Mouse (Mus musculus): Measurements from ENCODE around the gene Cnp.
"Not testable (repeated sequence)": the region's sequence is repeated elsewhere in the genome, so short reads cannot be mapped to it uniquely, and the experiment has no call there.

Cnp gene

GRCm38 (mm10) chr11:100588462-100588861 is 13.8 kb downstream of the Cnp start:
- DNase-seq (ENCODE audit: low read depth): no peak

DNA sequence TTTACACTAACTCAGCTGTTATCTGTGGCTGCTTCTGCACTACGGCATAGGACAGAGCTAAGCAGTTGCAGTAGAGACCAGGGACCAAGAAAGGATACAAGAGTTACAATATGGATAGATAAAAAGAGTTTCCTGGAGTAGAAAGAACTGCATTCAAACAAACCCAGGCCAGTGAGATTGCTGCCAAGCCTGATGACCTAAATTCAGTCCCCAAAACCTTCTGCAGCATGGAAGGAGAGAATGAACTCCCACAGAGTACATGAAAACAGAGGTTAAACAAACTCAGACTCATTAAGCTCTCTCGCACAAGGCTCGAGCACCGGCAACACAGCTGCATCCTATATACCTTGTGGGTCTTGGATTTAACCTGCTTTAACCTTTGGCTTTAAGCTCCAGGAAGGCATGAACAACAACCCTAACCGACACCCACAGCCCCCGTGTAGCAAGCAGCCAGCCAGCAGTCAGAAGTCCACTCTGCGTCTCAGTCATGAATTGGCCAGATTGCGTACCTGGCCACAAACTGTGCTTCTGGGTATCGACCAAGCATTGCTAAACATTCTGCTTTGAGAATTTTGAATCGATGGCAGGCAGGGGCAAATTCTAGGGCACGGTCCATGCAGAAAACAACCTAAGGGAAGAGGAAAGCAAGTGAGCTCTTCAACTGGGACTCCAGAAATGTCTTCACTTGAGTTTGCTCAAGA is 17.8 kb downstream of the Cnp start:
- no peak for DNase-seq (ENCODE audit: low read depth)

GRCm38 (mm10) chr11:100594608-100595007 is 19.9 kb downstream of the Cnp start:
- DNase-seq (ENCODE audit: low read depth): no peak

DNA sequence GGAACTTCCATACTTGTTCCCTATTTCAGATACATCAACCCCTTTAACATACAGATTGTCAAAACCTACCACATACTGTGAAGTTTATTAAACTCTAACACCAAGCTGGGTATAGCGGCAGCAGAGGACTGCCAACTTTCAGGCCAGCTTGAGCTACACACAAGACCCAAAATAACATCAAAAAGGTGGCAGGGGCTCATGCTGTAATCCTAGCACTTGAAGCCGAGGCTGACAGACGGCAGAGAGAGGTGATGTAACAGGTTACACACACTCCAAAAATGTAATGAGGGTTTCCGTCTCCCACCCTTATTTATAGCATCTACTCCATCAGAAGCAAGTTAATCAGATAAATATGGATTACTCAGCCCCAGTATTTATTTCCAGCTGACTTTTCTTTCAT is 20.8 kb downstream of the Cnp start:
- DNase-seq (ENCODE audit: low read depth): no peak

GRCm38 (mm10) chr11:100598074-100598473 is 23.4 kb downstream of the Cnp start:
- DNase-seq (ENCODE audit: low read depth): no peak

DNA sequence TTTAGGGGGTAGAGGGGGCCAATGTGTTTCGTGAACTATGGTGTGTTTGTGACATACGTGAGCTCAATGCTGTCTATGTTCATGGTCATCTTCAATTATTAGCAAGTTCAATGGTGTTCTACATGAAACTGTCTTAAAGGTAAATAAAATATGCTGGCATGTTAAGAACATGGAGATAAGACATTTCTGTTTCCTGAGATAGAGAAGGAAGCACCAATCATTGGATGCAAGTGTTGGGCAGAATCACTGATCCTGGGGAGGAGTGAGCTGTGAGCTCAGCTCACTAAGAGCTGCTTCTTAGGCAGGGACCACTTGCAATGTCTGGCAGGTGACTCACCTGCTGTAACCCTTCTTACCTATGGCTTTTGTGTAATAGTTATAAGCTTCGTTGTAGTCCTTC is 26.7 kb downstream of the Cnp start:
- no peak for DNase-seq (ENCODE audit: low read depth)

DNA sequence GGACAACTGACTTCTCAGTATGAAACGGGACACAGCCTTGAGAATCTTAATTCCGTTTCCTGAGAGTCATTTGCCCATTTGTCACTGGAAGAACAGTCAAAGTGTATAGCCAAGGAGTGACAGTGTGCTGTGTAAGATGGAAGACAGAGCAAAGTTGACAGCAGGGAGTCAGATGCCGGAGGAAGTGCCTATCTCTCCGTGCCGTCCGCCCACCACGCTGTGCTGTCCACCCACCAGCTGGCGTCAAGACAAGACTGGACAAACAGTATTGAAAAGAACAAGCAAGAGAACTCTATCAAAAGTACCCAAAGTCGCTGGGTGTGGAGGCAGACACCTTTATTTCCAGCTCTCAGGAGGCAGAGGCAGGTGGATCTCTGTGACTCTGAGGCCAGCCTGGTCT is 28.5 kb downstream of the Cnp start:
- DNase-seq (ENCODE audit: low read depth): no peak

- no peak for DNase-seq (ENCODE audit: low read depth)
Measured at GRCm38 (mm10) chr11:100603813-100604212, 29.1 kb downstream of the Cnp start.

DNA sequence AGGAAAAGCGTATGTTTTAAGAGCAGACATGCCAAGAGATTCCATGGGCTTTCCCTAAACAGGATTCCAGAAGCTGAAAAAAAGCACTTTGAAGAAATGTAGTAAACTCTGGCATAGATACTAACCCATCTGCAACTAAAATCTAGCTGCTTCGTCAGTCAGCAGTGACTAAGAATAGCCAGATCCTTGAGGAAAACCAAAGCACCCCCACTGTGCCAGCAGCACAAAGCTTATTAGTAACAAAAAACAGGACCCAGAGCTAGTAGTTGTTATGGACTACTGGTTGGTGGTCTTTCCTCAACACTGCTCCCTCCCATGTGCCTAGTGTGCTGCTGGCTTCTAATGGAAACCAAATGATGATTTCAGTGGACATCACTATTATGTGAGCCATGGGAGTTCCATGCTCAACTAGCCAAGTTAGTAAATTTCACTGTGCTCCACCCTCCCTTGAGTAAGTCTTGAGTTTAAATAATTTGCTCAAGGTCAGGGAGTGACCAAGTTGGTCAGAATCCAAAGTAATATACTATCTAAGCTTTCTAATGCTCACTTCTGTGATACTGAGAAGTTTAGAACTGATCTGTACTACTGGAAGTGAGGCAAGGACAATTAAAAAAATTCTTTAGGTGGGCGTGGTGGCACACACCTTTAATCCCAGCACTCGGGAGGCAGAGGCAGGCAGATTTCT is 29.8 kb downstream of the Cnp start:
- DNase-seq (ENCODE audit: low read depth): no peak

DNA sequence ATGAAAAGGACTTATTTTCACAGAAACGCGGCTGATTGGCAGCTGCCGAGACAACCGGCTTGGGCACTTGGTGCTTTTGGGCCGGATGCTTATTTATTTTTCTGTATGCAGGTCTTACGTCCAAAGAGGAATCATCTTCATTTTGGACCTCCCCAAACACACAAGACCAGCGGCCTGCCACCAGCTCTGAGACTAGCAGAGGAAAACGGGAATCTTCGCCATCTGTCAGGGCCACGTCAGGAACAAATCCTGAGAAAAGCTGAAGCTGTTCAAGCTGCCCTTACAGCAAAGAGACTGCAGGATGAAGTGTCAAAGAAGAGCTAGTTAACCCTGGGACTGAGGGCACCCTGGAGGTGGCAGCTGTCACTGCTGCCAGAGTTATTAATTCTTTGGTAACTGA is 30.7 kb downstream of the Cnp start:
- no peak for DNase-seq (ENCODE audit: low read depth)

DNA sequence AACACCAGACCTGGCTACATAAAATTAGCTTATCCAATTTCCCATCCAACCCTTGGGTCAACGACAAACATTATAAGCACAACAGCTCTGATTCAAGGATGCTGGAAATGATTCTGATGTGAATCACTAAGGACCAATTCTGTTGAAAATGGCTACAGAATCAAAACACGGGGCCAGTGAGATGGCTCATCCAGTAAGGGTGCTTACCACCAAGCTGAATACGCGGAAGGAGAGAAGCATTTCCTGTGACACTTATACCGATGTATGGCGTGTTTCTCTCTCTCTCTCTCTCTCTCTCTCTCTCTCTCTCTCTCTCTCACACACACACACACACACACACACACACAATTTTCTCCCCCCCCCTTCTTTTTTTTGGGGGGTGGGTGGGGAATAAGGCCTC is 32.4 kb downstream of the Cnp start:
- no peak for DNase-seq (ENCODE audit: low read depth)

GRCm38 (mm10) chr11:100608796-100609195 is 34.1 kb downstream of the Cnp start:
- DNase-seq (ENCODE audit: low read depth): no peak

- DNase-seq (ENCODE audit: low read depth): no peak
Measured at GRCm38 (mm10) chr11:100609355-100609996, 34.8 kb downstream of the Cnp start.

DNA sequence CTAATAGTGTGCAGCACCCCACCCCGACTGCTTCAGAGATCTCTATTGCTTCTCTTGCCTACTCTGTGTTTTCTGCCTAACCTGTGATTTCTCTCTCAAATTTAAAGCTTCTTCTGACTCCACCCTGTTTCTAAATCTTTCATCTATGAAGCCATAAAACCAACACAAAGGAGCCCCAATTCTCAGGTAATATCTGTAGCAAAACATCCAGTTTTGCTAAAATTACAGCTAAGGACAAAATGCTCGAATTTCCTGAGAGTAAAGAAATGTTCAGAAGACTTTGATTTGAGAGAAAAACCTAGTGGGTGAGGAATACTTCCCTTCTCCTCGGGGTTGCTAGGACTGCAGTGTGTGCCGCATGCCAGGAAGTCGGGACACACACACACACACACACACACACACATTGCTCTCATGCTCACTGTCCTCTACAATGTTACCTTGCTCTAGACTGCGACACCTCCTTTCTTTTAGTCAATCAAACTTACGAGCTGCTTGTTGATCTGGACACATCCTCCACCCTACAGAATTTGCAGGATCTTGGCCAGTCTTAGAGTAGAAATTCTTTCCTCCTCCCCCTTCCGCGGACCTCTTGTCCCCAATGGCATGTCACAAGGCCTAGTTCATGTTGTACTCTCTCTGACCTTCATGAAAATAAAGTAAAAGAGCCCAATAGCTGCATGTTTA is 35.4 kb downstream of the Cnp start:
- no peak for DNase-seq (ENCODE audit: low read depth)

- DNase-seq (ENCODE audit: low read depth): no peak
Measured at GRCm38 (mm10) chr11:100611627-100612026, 36.9 kb downstream of the Cnp start.

- no peak for DNase-seq (ENCODE audit: low read depth)
Measured at GRCm38 (mm10) chr11:100613241-100613640, 38.5 kb downstream of the Cnp start.

- no peak for DNase-seq (ENCODE audit: low read depth)
Measured at GRCm38 (mm10) chr11:100616332-100616731, 41.6 kb downstream of the Cnp start.

- not testable (repeated sequence) for DNase-seq (ENCODE audit: low read depth)
Measured at GRCm38 (mm10) chr11:100616836-100617235, 42.1 kb downstream of the Cnp start.

- DNase-seq (ENCODE audit: low read depth): no peak
Measured at GRCm38 (mm10) chr11:100617480-100617879, 42.8 kb downstream of the Cnp start.

DNA sequence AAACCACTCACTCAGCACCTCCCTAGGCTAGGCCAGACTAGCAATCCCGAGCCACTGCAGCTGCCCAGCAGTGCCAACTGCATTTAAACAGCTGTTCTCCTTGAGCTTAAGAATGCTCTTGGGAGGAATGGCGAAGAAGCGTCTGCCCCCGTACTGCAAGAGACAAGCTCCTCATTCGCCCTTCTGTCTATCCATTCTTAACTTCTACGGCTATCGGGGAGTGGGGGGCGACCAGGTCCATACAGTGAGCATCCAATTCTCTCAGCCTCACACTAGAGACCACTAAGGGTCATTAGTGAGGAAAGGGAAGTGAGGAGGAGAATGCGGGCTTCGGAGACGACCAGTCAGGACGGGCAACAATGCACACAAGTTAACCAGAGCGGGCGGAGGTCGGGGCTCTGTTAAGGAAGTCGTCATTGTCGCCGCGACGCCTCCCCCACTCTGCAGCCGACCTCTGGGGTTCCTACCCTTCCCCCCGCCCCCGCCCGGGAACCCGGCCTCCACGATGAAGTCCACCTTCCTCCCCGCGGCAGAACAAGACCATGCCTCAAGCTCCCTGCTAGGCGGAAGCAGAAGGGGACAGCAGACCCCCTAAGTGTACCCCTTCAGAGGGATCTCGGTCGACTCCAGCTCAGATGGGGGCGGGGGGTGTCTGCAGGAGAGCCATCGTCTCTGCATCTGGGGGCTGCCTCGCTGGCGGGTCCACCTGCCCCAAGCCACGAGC is 44.2 kb downstream of the Cnp start, which contains the start of gene Nkiras2:
TSS of gene Nkiras2 (plus strand) at position 484 of the 724 bp plus-strand sequence.
- no peak for DNase-seq (ENCODE audit: low read depth)

GRCm38 (mm10) chr11:100619485-100619975 is 44.8 kb downstream of the Cnp start:
- DNase-seq (ENCODE audit: low read depth): peak; percentile 76

DNA sequence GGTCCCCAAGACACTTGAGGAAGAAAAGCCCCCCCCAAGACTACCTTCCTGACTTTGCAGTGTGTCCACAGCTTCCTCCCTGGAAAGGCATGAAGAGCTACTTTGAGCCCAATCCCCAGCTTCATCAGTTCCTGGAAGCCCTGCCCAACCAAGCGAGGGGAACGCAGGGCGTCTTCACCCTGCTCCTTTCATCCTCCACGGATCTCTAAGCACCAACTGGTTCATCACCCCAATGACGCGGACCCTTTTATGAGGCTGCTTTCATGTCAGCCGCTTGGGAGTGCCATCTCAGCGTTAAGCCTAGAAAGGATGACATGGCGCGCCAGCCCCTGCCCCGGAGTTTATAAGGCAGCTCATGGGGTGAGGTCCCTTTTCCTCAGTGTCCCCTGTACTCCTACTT is 45.3 kb downstream of the Cnp start, which contains the start of gene Dnajc7:
TSS of gene Dnajc7 (minus strand) at position 187 of the 400 bp plus-strand sequence.
- DNase-seq (ENCODE audit: low read depth): no peak

Data from fibroblast of lung, adult 2 months (primary cell).